Mouse (Mus musculus): Measurements from ENCODE around the gene Bcl9l. TPM values are rescaled to one million over a fixed set of nuclear protein-coding genes. Genes with fewer than 3 reads are reported as not detected.

Bcl9l gene
- polyA plus RNA-seq (2012), result 0.10 and 0.19 TPM in 2 replicates

- TF ChIP-seq GATA1 (IDR thresholded peaks at IDR 0.05; ENCODE audit: low read length), result no peak
Observed at GRCm38 (mm10) chr9:44482552-44482951, at the start of gene Bcl9l. TSS of gene Bcl9l (plus strand) at chr9:44482825.

DNA sequence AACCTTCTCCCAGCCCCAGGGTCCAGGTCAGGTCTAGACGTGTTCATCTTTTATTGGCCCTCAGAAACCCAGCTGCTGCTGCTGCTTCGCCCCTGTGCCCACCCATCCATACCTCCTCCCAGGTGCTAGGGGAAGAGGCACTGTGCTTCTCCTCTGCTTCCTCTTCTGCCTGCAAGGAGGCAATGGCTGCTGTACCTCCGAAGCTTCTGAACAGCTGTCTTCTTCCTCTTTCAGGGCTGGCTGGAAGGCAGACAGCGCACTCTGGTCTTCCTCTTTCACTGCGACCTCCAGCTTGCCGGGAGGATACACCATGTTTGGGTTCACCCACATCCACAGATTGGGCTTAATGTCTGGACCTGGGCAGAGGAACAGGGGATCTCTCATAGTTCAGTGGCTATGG, 46.9 kb upstream of the Bcl9l start:
- no peak for TF ChIP-seq GATA1 (IDR thresholded peaks at IDR 0.05; ENCODE audit: low read length)

- TF ChIP-seq GATA1 (IDR thresholded peaks at IDR 0.05; ENCODE audit: low read length), result no peak
Observed at GRCm38 (mm10) chr9:44440961-44441360, 41.7 kb upstream of the Bcl9l start, which contains the start of gene Foxr1. TSS of gene Foxr1 (minus strand) at chr9:44441136.

- TF ChIP-seq GATA1 (IDR thresholded peaks at IDR 0.05; ENCODE audit: low read length), result no peak
Observed at GRCm38 (mm10) chr9:44450387-44450786, 32.2 kb upstream of the Bcl9l start.

DNA sequence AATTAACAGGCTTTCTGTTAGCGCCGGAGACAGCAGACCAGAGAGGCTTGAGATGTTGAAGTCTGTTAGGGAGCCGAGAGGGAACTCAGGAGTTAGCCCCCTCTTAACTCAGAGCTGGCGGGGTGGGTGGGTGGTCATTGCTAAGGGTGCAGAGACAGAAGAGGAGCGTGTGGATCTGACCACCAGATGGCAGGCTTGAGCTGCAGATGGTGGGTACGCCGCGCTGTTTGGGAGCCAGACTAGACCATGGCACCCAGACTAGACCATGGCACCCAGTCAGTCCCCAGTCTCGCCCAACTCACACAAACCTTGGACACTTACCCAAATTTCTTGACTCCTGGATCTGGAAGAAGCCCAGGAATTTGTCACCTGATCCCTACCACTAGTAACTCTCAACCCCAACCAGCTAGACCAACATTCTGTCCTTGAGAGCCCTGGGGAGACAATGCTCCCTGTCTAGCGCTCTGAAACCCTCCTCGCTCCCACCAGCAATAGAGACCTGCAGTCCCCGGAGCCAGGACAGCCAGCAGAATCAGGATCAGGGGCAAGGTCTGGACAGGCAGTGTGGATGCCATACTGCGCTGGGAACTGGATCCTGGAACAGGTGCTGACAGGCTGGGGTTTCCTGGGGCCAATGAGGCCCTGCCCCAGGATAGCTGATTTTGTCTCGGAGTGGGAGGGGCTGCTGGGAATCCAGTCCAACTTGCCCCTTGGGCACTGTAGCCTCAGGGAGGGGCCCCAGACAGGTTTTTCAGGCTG, 28.3 kb upstream of the Bcl9l start:
- no peak for TF ChIP-seq GATA1 (IDR thresholded peaks at IDR 0.05; ENCODE audit: low read length)

DNA sequence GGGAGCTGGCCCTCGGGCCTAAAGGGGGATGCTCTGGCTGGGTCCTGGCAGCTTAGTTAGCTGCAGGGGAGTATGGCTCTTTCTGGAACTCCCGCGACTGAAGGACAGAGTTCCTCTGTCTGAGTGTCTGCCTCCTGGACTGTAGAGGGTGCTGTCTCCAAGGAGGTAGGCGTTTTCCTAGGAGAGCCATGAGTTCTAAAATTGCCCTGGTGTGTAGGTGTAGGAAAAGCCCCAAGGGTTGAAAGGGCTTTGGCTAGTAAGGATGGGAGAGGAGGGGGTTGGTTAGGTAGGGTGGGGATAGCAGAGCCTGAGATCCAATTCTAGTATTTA, 27.8 kb upstream of the Bcl9l start, which contains the start of gene Upk2:
TSS of gene Upk2 (minus strand) at position 86 of the 330 bp plus-strand sequence.
- no peak for TF ChIP-seq GATA1 (IDR thresholded peaks at IDR 0.05; ENCODE audit: low read length)

DNA sequence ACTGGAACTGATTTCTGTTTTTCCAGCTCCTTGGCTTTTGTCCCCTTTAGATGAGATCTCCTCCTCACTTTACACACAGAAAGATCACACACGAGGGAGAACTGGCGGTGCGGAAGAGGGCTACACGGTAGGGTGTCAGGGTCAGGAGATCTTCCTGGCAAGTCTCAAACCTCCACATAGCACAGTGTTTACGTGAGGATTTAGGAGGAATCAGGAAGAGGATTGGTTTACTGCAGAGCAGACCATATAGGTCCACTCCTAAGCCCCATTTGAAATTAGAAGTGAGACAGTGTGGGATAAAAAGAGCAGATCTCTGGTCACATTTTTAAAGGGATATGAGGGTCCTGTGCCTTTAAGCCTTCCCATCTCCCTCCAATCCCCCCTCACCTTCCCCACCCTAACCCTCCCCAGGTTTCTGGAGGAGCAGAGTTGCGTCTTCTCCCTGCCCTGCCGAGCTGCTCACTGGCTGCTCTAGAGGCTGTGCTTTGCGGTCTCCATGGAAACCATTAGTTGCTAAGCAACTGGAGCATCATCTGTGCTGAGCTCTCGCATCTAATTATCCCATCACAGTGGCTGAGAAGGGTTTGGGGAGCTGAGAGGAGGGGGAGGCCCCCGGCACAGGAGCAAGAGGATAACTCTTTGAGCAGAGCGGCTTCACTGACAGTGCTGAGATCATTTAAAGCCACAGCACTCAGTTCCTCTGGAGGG, 25.4 kb upstream of the Bcl9l start:
- TF ChIP-seq GATA1 (IDR thresholded peaks at IDR 0.05; ENCODE audit: low read length), result no peak

GRCm38 (mm10) chr9:44461950-44462349, 20.7 kb upstream of the Bcl9l start:
- no peak for TF ChIP-seq GATA1 (IDR thresholded peaks at IDR 0.05; ENCODE audit: low read length)

DNA sequence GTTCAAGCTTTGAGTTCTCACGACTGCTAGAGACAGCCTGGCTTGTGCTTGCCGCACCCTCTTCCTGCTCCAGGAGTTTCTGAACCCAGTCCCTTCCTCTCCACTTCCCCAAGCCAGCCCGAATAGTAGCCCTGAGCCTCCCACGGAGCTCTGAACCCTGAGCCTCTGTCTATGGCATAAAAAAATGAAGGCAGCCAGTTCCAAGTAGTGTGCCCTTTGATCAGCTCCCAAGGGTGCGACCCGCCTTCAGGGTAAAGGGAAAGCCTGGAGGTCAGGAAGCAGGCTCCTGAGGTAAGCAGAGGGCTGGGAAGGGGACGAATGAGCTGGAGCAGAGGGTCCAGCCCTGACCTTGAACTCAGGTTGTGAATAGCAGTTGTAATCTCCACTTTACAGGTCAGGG, 14.4 kb upstream of the Bcl9l start:
- no peak for TF ChIP-seq GATA1 (IDR thresholded peaks at IDR 0.05; ENCODE audit: low read length)

DNA sequence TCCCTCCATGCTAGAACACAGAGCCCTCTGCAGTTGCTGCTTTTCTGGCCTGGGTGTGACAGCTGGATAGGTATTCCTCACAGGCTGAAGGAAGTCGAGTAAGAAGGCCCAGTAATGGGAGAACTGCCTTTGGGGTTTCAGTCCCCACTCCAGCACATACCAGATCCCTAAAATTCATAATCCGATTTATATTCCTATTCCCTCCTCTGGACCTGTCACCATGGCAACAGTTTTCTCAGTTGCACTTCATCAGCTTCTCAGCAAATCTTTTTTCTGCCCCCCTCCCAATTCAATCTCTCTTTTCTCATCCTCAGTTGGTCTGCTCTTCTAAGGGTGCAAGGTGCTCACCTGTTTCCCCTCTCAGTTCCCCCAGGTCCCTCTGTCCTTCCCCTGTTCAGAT, 13.8 kb upstream of the Bcl9l start:
- TF ChIP-seq GATA1 (IDR thresholded peaks at IDR 0.05; ENCODE audit: low read length), result no peak

- no peak for TF ChIP-seq GATA1 (IDR thresholded peaks at IDR 0.05; ENCODE audit: low read length)
Observed at GRCm38 (mm10) chr9:44473184-44473583, 9.4 kb upstream of the Bcl9l start.

GRCm38 (mm10) chr9:44474327-44474726, 8.3 kb upstream of the Bcl9l start:
- no peak for TF ChIP-seq GATA1 (IDR thresholded peaks at IDR 0.05; ENCODE audit: low read length)

DNA sequence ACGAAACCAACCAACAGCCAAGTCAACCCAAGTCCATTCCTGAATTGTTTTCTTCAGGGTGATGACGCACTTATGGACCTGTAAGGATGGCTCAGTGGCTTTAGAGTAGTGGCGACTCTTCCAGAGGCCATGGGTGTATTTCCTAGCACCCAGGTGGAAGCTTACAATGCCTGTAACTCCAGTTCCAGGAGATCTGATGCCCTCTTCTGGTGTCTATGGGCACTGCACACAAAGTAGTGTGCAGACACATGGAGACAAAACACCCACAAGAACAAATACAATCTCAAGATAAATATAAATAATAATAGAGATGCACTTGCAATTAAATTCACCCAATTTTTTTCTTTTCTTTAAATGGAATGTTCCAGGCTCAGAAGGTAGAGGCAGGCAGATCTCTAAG, 6.7 kb upstream of the Bcl9l start:
- no peak for TF ChIP-seq GATA1 (IDR thresholded peaks at IDR 0.05; ENCODE audit: low read length)

GRCm38 (mm10) chr9:44477339-44478228, 5.0 kb upstream of the Bcl9l start:
- no peak for TF ChIP-seq GATA1 (IDR thresholded peaks at IDR 0.05; ENCODE audit: low read length)

- TF ChIP-seq GATA1 (IDR thresholded peaks at IDR 0.05; ENCODE audit: low read length), result no peak
Observed at GRCm38 (mm10) chr9:44478229-44478921, 4.2 kb upstream of the Bcl9l start.

Data from G1E-ER4 (cell line).